Comparison of ENCODE assay signal across 10 mouse cellular contexts in genomic region chr17:7269151-7269806, GRCm38 (mm10). TPM values are rescaled to one million over a fixed set of nuclear protein-coding genes. Genes with fewer than 3 reads are reported as not detected.
DNase-seq lines count a peak whose midpoint lies in the region; ATAC-seq and TF ChIP-seq lines count a peak whose summit lies in the region.
"Had no signal": no experiment of that assay in that cellular context is flagged by ENCODE, and none has a peak within 500 bp of the region (broad histone marks: within the 10 kb centered on the region; RNA-seq: fewer than 3 reads in every experiment).

No protein-coding gene starts in this region.

- intact Hi-C loops in heart, postnatal 25 days (cut with DNase I): no loop called here

- H3K9ac ChIP-seq in ES-E14 (ENCODE audit: insufficient read depth, low read depth, low read length, poor library complexity, severe bottlenecking): no peak overlapping the region
- H3K9ac ChIP-seq in heart, embryonic 15.5 days: no peak overlapping the region
- no peak overlapping the region for H3K9ac ChIP-seq in liver, embryonic 13.5 days

- DNase-seq in heart, adult 11 months: peak; percentile 96
- DNase-seq in heart, postnatal 25 days (ENCODE audit: low spot score): no peak
- no peak for DNase-seq in ES-E14 (ENCODE audit: low read depth, low spot score)
- no peak for DNase-seq in liver, embryonic 13.5 days
- DNase-seq in right cerebral cortex, postnatal 25 days: no peak
- no peak for DNase-seq in thymus, postnatal 0 days (ENCODE audit: low spot score)
- no peak for DNase-seq in gastrocnemius, postnatal 10 days
- DNase-seq: gastrocnemius, postnatal 25 days; right cerebral cortex, postnatal 4 days had no signal

- peaks cover 8% of the 10 kb centered on the region; the same call in 1 of the 2 replicates for H3K36me3 ChIP-seq in ES-E14 (ENCODE audit: control insufficient read depth, insufficient read depth, low read length, poor library complexity, severe bottlenecking)
- H3K36me3 ChIP-seq in heart, embryonic 15.5 days: no peaks in the 10 kb centered on the region
- no peaks in the 10 kb centered on the region for H3K36me3 ChIP-seq in liver, embryonic 13.5 days

- no peak overlapping the region for H3K27ac ChIP-seq in ES-E14 (ENCODE audit: insufficient read depth, low read depth, low read length, poor library complexity, severe bottlenecking)
- peak overlapping the region; percentile 89 for H3K27ac ChIP-seq in heart, embryonic 15.5 days
- H3K27ac ChIP-seq in liver, embryonic 13.5 days: no peak overlapping the region

- ATAC-seq in heart, embryonic 15.5 days (replicated peaks; ENCODE audit: insufficient number of reproducible peaks, insufficient read depth, low FRiP score, low read depth): peak; percentile 80
- ATAC-seq in liver, embryonic 13.5 days (ENCODE audit: low read depth): 0 out of 2 replicates have a peak, but pooled peaks have one; percentile 11

- H3K4me1 ChIP-seq in ES-E14 (ENCODE audit: control insufficient read depth in 2 of 2, insufficient read depth in 2 of 2, low read length in 2 of 2, poor library complexity in 1 of 2): peaks cover 0 to 3% of the 10 kb centered on the region in 2 experiments; a peak in 1 of 4 replicates
- peaks cover 86% of the 10 kb centered on the region for H3K4me1 ChIP-seq in heart, embryonic 15.5 days (replicated peaks)
- H3K4me1 ChIP-seq in liver, embryonic 13.5 days (replicated peaks): peaks cover 6% of the 10 kb centered on the region; the same call in 1 of the 2 replicates

- H3K4me2 ChIP-seq in heart, embryonic 15.5 days: no peak overlapping the region; the same call in 1 of the 2 replicates
- no peak overlapping the region for H3K4me2 ChIP-seq in liver, embryonic 13.5 days

- no peaks in the 10 kb centered on the region for H3K9me3 ChIP-seq in ES-E14 (ENCODE audit: control insufficient read depth, insufficient read depth, low read depth, low read length)
- no peaks in the 10 kb centered on the region for H3K9me3 ChIP-seq in heart, embryonic 15.5 days (replicated peaks)
- no peaks in the 10 kb centered on the region for H3K9me3 ChIP-seq in liver, embryonic 13.5 days (replicated peaks)

- 17% methylated on average over 12 of the region's 12 CpGs for WGBS in heart, embryonic 15.5 days
- WGBS in liver, embryonic 13.5 days (ENCODE audit: insufficient replicate concordance): 44% methylated on average over 12 of the region's 12 CpGs

- no peak overlapping the region for H3K4me3 ChIP-seq in ES-E14 (ENCODE audit: insufficient read depth in 1 of 2, low read depth in 1 of 2, low read length in 2 of 2, poor library complexity in 1 of 2, severe bottlenecking in 1 of 2)
- H3K4me3 ChIP-seq in heart, embryonic 15.5 days: no peak overlapping the region
- H3K4me3 ChIP-seq in liver, embryonic 13.5 days (replicated peaks): no peak overlapping the region

- in situ Hi-C loops in ES-E14 (cut with MboI; ENCODE audit: low sequenced_read_pairs in 2 of 2, unreplicated experiment in 2 of 2): no loop called here

- no peaks in the 10 kb centered on the region for H3K27me3 ChIP-seq in heart, embryonic 15.5 days
- no peaks in the 10 kb centered on the region for H3K27me3 ChIP-seq in liver, embryonic 13.5 days

TF ChIP-seq in ES-E14, 5 proteins besides CTCF, POLR2A, EP300 and RAD21:
- TF ChIP-seq CHD2 (IDR thresholded peaks at IDR 0.05; ENCODE audit: low read depth, low read length): no peak
- TF ChIP-seq MAFK (IDR thresholded peaks at IDR 0.05; ENCODE audit: insufficient read depth, low read depth, low read length): peak; percentile 74
- no peak for TF ChIP-seq ZC3H11A (IDR thresholded peaks at IDR 0.05; ENCODE audit: borderline replicate concordance, low read depth, low read length)
- no peak for TF ChIP-seq ZNF384 (IDR thresholded peaks at IDR 0.05; ENCODE audit: low read depth, low read length)
TF ChIP-seq in ES-E14: peak in this region for 1.

RNA-seq across cellular contexts. Expression of gene Tcp10a, which starts 55.2 kb away (rescaled TPM):
- total RNA-seq in heart, postnatal 25 days (2021): not detected
- 0.09 TPM in 1 of 2 replicates, not detected in the other for total RNA-seq in ES-E14 (2012; rRNA removed)
- polyA plus RNA-seq in heart, embryonic 15.5 days (2015; fragmentation: Nextera tagmentation; extraction: Ambion mirVana): not detected in 2 replicates
- polyA plus RNA-seq in liver, embryonic 13.5 days (2015; fragmentation: Nextera tagmentation; extraction: Ambion mirVana): not detected in 2 replicates
- 0.07 TPM in 1 of 2 replicates, not detected in the other for polyA plus RNA-seq in thymus, postnatal 0 days (2015; fragmentation: Nextera tagmentation; extraction: Ambion mirVana)
- total RNA-seq in gastrocnemius, postnatal 10 days (2021): not detected
- total RNA-seq: gastrocnemius, postnatal 25 days had no signal
